Mouse (Mus musculus) heart, postnatal 14 days (tissue): ENCODE measurements around the gene Cpxcr1. TPM values are rescaled to one million over a fixed set of nuclear protein-coding genes. Genes with fewer than 3 reads are reported as not detected.

ENCODE experiments used
- DNase-seq, 2 experiments: peaks; one replicate each; pipeline ENCODE4 v3.0.0; 2021 to 2022
- intact Hi-C: fragments of 180-260 bp; cut with DNase I; formaldehyde crosslinking; loops from one replicate; pipeline ENCODE4 v1.15.1; 2025
- long read RNA-seq, 2 experiments: library from polyadenylated mRNA; stranded (forward); transcript quantifications; one replicate each; pipeline ENCODE4 v2.0.0; 2021
- total RNA-seq, 2 experiments: library from RNA; stranded (reverse); gene quantifications; 2 replicates each; pipeline ENCODE4 v1.2.3; 2021

Gene Cpxcr1
- not detected for total RNA-seq
- long read RNA-seq, experiment 1: 0 reads
- long read RNA-seq, experiment 2: 0 reads

DNA sequence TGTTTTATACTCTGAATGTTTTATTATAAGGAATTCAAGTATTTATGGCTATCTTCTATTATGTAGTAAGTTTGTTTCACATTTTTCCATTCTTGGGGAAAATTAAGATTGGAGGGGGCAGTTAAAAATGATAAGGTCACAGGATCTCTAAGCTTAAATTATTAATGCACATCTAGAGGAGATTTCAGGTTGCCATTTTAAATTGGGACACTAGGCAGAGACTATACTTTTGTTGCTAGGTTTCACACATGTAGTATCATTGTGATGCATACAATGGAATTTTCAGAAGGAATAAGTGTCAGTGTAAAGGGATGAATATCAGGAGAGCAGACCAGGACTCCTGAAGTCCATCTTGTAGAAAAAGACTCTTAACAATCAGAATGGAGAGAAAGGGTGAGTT, at the start of gene Cpxcr1:
Gene Cpxcr1 (plus strand): TSS at position 301 of the 400 bp plus-strand sequence.
- intact Hi-C loops: no loop called here
- DNase-seq: no peak

Other genes with a start within 250 kb of the Cpxcr1 start
- gene H2afb2, start 232.2 kb downstream of the Cpxcr1 start, total RNA-seq: not detected